Mouse (Mus musculus): Measurements from ENCODE around the gene 9530003J23Rik. TPM values are rescaled to one million over a fixed set of nuclear protein-coding genes. Genes with fewer than 3 reads are reported as not detected.
A peak's percentile ranks its signal among the peaks of the same experiment; 100 is the strongest.

9530003J23Rik gene
- polyA plus RNA-seq, 1 experiment: 0.33 TPM

DNA sequence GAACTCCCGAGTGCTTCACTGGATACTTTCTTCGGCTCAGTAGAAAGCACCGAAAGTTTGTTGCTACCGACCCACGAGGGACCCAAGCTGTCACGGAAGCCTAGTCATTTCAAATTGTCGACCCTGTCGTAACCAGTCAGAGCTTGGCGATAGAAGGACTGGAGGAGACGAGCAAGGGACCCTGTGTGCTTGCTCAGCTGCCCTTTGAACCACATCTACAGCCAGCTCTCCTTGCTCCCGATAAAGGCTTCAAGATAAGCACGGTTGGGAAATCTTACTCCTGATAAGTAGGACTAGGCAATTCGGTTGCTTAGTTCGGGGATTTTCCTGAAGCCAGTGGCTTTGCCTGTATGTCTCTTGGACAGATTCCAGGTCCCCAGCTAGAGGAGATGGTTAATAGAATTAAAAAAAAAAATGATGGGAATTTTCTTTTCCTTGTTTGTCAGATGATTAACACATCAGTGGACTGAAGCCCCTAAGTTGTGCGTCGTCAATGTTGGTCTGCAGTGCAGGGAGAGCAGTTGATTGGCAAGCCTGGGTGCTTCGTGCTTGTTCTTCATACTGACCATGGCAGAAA, 35.4 kb downstream of the 9530003J23Rik start:
- no peak for TF ChIP-seq CTCF (IDR thresholded peaks at IDR 0.05; ENCODE audit: control insufficient read depth, insufficient read depth, insufficient replicate concordance, low read depth, low read length)
- TF ChIP-seq POLR2A (IDR thresholded peaks at IDR 0.05; ENCODE audit: control insufficient read depth, low read depth, low read length): no peak
- Histone ChIP-seq H3K27ac (ENCODE audit: control insufficient read depth, insufficient read depth, low read depth, low read length) (no peak overlapping the region), H3K4me1 (ENCODE audit: control insufficient read depth, insufficient read depth, low read length) (no peaks in the 10 kb centered on the region; the same call in 1 of the 2 replicates), H3K36me3 (ENCODE audit: control insufficient read depth, insufficient read depth, low read length) (no peaks in the 10 kb centered on the region), H3K4me3 (ENCODE audit: control insufficient read depth, low read depth, low read length) (no peak overlapping the region), H3K27me3 (ENCODE audit: control insufficient read depth, insufficient read depth, low read length) (no peaks in the 10 kb centered on the region)

DNA sequence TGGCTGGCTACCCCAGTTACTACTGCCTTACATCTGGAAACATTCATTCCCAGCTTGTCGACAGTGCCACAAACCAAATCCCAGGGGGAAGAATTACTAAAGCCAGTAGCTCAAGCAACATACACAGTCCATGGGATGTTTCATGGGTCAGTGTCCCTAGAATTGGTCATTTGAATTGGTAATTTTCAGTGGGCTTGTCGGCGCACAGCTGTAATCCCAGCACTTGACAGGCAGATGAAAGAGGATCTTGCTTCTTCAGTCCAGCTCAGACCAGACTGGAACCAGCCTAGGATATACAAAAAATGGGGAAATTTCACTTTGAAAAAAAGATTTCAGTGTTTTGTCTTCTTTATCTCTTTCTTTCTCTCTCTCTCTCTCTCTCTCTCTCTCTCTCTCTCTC, 38.8 kb downstream of the 9530003J23Rik start:
- Histone ChIP-seq H3K36me3 (ENCODE audit: control insufficient read depth, insufficient read depth, low read length) (no peaks in the 10 kb centered on the region), H3K27me3 (ENCODE audit: control insufficient read depth, insufficient read depth, low read length) (no peaks in the 10 kb centered on the region), H3K4me3 (ENCODE audit: control insufficient read depth, low read depth, low read length) (no peak overlapping the region), H3K4me1 (ENCODE audit: control insufficient read depth, insufficient read depth, low read length) (peaks cover 6% of the 10 kb centered on the region), H3K27ac (ENCODE audit: control insufficient read depth, insufficient read depth, low read depth, low read length) (no peak overlapping the region)
- TF ChIP-seq POLR2A (IDR thresholded peaks at IDR 0.05; ENCODE audit: control insufficient read depth, low read depth, low read length) (no peak), CTCF (IDR thresholded peaks at IDR 0.05; ENCODE audit: control insufficient read depth, insufficient read depth, insufficient replicate concordance, low read depth, low read length) (no peak)

DNA sequence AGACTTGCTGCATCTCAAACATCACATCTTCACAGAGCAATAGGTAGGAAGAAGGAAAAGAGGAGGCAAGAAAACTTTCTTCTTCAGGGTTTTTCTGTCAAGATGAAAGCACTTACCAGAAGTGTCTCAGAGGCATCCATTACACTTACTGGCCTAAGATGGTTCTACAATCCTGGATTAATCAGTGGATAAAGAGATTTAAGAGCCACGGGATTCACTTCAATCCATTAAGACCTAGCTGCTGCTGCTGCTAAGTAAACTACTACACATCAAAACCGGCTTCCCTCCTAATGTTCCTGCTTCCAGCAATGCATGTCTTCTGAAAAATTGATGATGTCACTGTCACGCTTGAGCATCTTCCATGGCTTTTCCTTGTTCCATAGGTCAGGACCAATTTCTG, 41.8 kb downstream of the 9530003J23Rik start:
- Histone ChIP-seq H3K27me3 (ENCODE audit: control insufficient read depth, insufficient read depth, low read length) (no peaks in the 10 kb centered on the region), H3K36me3 (ENCODE audit: control insufficient read depth, insufficient read depth, low read length) (no peaks in the 10 kb centered on the region), H3K4me1 (ENCODE audit: control insufficient read depth, insufficient read depth, low read length) (peaks cover 8% of the 10 kb centered on the region), H3K27ac (ENCODE audit: control insufficient read depth, insufficient read depth, low read depth, low read length) (no peak overlapping the region), H3K4me3 (ENCODE audit: control insufficient read depth, low read depth, low read length) (no peak overlapping the region)
- TF ChIP-seq CTCF (IDR thresholded peaks at IDR 0.05; ENCODE audit: control insufficient read depth, insufficient read depth, insufficient replicate concordance, low read depth, low read length) (no peak), POLR2A (IDR thresholded peaks at IDR 0.05; ENCODE audit: control insufficient read depth, low read depth, low read length) (no peak)

DNA sequence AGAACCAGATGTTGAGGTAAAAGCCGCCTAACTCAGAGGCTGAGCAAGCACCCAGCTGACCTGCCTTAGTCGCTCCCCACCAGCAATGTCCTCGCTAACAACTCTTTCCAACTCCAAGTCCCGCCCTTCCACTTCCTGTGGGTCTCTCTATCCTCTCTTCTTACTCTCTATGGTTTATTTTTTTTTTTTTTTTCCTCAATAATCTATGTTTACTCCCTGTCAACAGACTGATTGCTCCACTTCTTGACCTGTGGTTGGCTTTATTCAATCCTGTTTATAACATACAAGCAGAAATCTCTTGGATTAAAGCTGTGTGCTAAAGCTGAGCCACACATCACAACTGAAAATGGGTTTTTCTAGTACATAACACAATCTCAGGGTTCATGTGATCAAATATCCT, 42.8 kb downstream of the 9530003J23Rik start:
- Histone ChIP-seq H3K36me3 (ENCODE audit: control insufficient read depth, insufficient read depth, low read length) (no peaks in the 10 kb centered on the region), H3K4me1 (ENCODE audit: control insufficient read depth, insufficient read depth, low read length) (peaks cover 8% of the 10 kb centered on the region), H3K4me3 (ENCODE audit: control insufficient read depth, low read depth, low read length) (peak overlapping the region; percentile 44), H3K27ac (ENCODE audit: control insufficient read depth, insufficient read depth, low read depth, low read length) (no peak overlapping the region), H3K27me3 (ENCODE audit: control insufficient read depth, insufficient read depth, low read length) (no peaks in the 10 kb centered on the region)
- no peak for TF ChIP-seq CTCF (IDR thresholded peaks at IDR 0.05; ENCODE audit: control insufficient read depth, insufficient read depth, insufficient replicate concordance, low read depth, low read length)
- TF ChIP-seq POLR2A (IDR thresholded peaks at IDR 0.05; ENCODE audit: control insufficient read depth, low read depth, low read length): no peak; the same call in 1 of the 2 replicates

DNA sequence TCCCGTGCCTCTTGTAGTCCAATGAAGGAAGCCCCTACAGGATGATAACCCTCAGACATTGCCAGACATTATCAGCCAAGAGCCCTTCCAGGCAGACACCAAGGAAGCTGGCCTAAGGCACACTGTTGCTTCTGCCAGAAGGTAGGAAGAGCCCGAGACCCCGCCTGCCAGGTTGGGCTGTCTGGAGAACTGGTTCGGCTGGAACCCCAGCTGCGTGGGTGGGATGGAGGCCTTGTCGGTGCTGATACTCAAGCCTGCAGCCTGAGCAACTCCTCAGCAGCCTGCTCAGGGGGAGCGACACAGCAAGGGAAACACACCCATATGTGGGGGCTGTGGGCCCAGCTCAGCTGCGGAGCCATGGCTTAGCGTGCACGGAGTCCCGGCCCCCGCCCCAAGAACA, 43.5 kb downstream of the 9530003J23Rik start:
- no peaks in the 10 kb centered on the region for H3K27me3 ChIP-seq (ENCODE audit: control insufficient read depth, insufficient read depth, low read length)
- H3K4me3 ChIP-seq (ENCODE audit: control insufficient read depth, low read depth, low read length): peak overlapping the region; percentile 44
- no peak overlapping the region for H3K27ac ChIP-seq (ENCODE audit: control insufficient read depth, insufficient read depth, low read depth, low read length)
- TF ChIP-seq CTCF (IDR thresholded peaks at IDR 0.05; ENCODE audit: control insufficient read depth, insufficient read depth, insufficient replicate concordance, low read depth, low read length) (no peak), POLR2A (IDR thresholded peaks at IDR 0.05; ENCODE audit: control insufficient read depth, low read depth, low read length) (no peak)
- peaks cover 8% of the 10 kb centered on the region for H3K4me1 ChIP-seq (ENCODE audit: control insufficient read depth, insufficient read depth, low read length)
- H3K36me3 ChIP-seq (ENCODE audit: control insufficient read depth, insufficient read depth, low read length): no peaks in the 10 kb centered on the region

DNA sequence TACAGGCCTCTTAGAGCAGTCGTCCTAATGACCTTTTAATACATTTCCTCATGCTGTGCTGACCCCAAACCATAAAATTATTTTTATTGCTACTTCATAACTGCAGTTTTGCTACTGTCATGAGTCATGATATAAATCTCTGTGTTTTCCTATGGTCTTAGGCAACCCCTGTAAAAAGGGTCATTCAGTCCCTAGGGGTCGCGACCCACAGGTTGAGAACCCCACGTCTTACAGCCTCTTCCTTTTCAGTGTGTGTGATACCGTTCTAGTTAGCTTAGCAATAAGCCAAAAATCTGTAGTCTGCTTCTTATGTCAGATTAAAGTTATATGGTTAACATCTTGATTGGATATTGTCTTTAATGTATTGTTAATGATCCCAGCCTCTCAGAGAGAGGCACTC, 45.1 kb downstream of the 9530003J23Rik start:
- Histone ChIP-seq H3K27me3 (ENCODE audit: control insufficient read depth, insufficient read depth, low read length) (no peaks in the 10 kb centered on the region), H3K27ac (ENCODE audit: control insufficient read depth, insufficient read depth, low read depth, low read length) (no peak overlapping the region), H3K36me3 (ENCODE audit: control insufficient read depth, insufficient read depth, low read length) (no peaks in the 10 kb centered on the region), H3K4me3 (ENCODE audit: control insufficient read depth, low read depth, low read length) (peak overlapping the region; percentile 28; the same call in 1 of the 2 replicates), H3K4me1 (ENCODE audit: control insufficient read depth, insufficient read depth, low read length) (peaks cover 8% of the 10 kb centered on the region)
- TF ChIP-seq POLR2A (IDR thresholded peaks at IDR 0.05; ENCODE audit: control insufficient read depth, low read depth, low read length): no peak
- TF ChIP-seq CTCF (IDR thresholded peaks at IDR 0.05; ENCODE audit: control insufficient read depth, insufficient read depth, insufficient replicate concordance, low read depth, low read length): no peak

DNA sequence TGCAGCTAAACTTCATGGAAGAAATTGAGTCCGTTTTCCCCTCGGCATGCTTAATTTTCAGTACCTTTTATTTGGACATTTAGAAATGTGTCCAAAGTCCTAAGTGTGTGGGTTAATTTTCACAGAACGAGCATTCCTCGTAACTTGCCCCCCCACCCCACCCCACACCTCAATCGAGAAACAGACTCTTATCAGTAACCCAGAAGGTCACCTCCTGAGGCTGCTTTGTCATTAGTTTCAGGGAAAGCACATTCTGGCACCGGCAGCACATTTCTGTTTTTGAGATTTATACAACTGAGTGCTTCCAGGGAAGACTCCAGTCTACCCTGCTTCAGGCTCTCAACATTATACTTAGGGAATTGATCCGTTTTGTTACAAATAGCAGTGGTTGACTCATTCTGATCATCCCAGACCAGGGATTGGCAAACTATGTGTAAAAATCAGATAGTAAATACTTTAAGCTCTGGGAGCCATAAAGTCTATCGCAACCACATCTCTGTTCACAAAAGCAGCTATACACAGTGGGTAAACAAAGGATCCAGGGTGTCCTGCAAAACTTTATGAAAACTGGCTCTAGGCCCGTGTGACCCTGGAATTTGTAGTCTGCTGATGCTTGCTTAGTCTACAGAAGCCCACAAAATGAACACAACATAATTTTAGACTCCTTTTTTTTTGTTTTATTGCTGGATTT, 53.0 kb downstream of the 9530003J23Rik start:
- no peak overlapping the region for H3K4me3 ChIP-seq (ENCODE audit: control insufficient read depth, low read depth, low read length)
- peaks cover 18% of the 10 kb centered on the region for H3K4me1 ChIP-seq (ENCODE audit: control insufficient read depth, insufficient read depth, low read length)
- H3K36me3 ChIP-seq (ENCODE audit: control insufficient read depth, insufficient read depth, low read length): no peaks in the 10 kb centered on the region
- H3K27me3 ChIP-seq (ENCODE audit: control insufficient read depth, insufficient read depth, low read length): no peaks in the 10 kb centered on the region
- H3K27ac ChIP-seq (ENCODE audit: control insufficient read depth, insufficient read depth, low read depth, low read length): no peak overlapping the region
- TF ChIP-seq POLR2A (IDR thresholded peaks at IDR 0.05; ENCODE audit: control insufficient read depth, low read depth, low read length): no peak
- TF ChIP-seq CTCF (IDR thresholded peaks at IDR 0.05; ENCODE audit: control insufficient read depth, insufficient read depth, insufficient replicate concordance, low read depth, low read length): no peak

Other genes starting within 250 kb of the 9530003J23Rik start
- 0.06 and 0.20 TPM in 2 replicates for gene Lrrc10, start 193.4 kb downstream of the 9530003J23Rik start, polyA plus RNA-seq (2012; rRNA removed)
- gene Cct2, start 174.9 kb downstream of the 9530003J23Rik start, polyA plus RNA-seq (2012; rRNA removed): 133 and 135 TPM in 2 replicates
- 8.0 and 10.3 TPM in 2 replicates for gene Frs2, start 90.2 kb downstream of the 9530003J23Rik start, polyA plus RNA-seq (2012; rRNA removed)
- 43.3 and 44.1 TPM in 2 replicates for gene Yeats4, start 14.2 kb downstream of the 9530003J23Rik start, polyA plus RNA-seq (2012; rRNA removed)
- 12.7 and 15.4 TPM in 2 replicates for gene Lyz2, start 43.6 kb upstream of the 9530003J23Rik start, polyA plus RNA-seq (2012; rRNA removed)
- gene Lyz1, start 54.2 kb upstream of the 9530003J23Rik start, polyA plus RNA-seq (2012; rRNA removed): 0.23 and 0.76 TPM in 2 replicates
- gene Cpsf6, start 141.3 kb upstream of the 9530003J23Rik start, polyA plus RNA-seq (2012; rRNA removed): 23.6 and 26.7 TPM in 2 replicates

Measured in testis, adult 2 months (tissue).